Mouse (Mus musculus) limb, embryonic 11.5 days (tissue): ENCODE measurements around the gene Pitpna. TPM values are rescaled to one million over a fixed set of nuclear protein-coding genes. Genes with fewer than 3 reads are reported as not detected.

Experiments used
- ATAC-seq: fragments of 200-750 bp; cut with Nextera tagmentation; 2 replicates; pipeline ENCODE4 v1.8.0; 2017; ENCODE audit warnings: low read depth; ENCODE audit not compliant: insufficient number of reproducible peaks, low FRiP score, low TSS enrichment
- DNase-seq: peaks from one replicate; pipeline ENCODE4 v3.0.0-alpha.2; 2015; ENCODE audit warnings: low spot score
- H3K27ac ChIP-seq: fragments of 300-500 bp; sonication (generic); replicated peaks from 2 replicates; pipeline ENCODE4 v1.5.1; 2014; ENCODE audit warnings: low read depth, mild to moderate bottlenecking, low read length
- H3K27me3 ChIP-seq: fragments of 300-500 bp; sonication (generic); 2 replicates; pipeline ENCODE4 v1.6.1; 2014; ENCODE audit warnings: mild to moderate bottlenecking, low read length, mixed read lengths; ENCODE audit not compliant: control insufficient read depth, insufficient read depth
- H3K36me3 ChIP-seq: fragments of 300-500 bp; sonication (generic); 2 replicates; pipeline ENCODE4 v1.6.1; 2014; ENCODE audit warnings: mild to moderate bottlenecking, low read length, moderate library complexity, mixed read lengths; ENCODE audit not compliant: control insufficient read depth, insufficient read depth
- H3K4me1 ChIP-seq: fragments of 300-500 bp; sonication (generic); 2 replicates; pipeline ENCODE4 v1.6.1; 2014; ENCODE audit warnings: low read length, mixed read lengths; ENCODE audit not compliant: control insufficient read depth, insufficient read depth
- H3K4me2 ChIP-seq: fragments of 300-500 bp; sonication (generic); 2 replicates; pipeline ENCODE4 v1.6.1; 2014; ENCODE audit warnings: low read depth, mild to moderate bottlenecking, moderate library complexity; ENCODE audit not compliant: severe bottlenecking
- H3K4me3 ChIP-seq: fragments of 300-500 bp; sonication (generic); 2 replicates; pipeline ENCODE4 v1.5.1; 2014; ENCODE audit warnings: low read depth, low read length
- H3K9ac ChIP-seq: fragments of 300-500 bp; sonication (generic); 2 replicates; pipeline ENCODE4 v1.6.1; 2014; ENCODE audit warnings: mild to moderate bottlenecking, low read length
- H3K9me3 ChIP-seq: fragments of 300-500 bp; sonication (generic); 2 replicates; pipeline ENCODE4 v1.6.1; 2016; ENCODE audit warnings: low read length; ENCODE audit not compliant: control insufficient read depth
- WGBS: fragments of 180-500 bp; shearing (Covaris S2); extraction: QIAGEN DNeasy Blood & Tissue Kit; methylation state at CpG from one replicate; pipeline ENCODE4 v1.1.7; 2014; 5-methylcytosine and 5-hydroxymethylcytosine counted together
- polyA plus RNA-seq: library from polyadenylated mRNA; unstranded; fragments of >200 nt; fragmentation: Nextera tagmentation; extraction: Ambion mirVana; gene quantifications from 2 replicates; pipeline ENCODE4 v1.2.1, GENCODE M21; 2014

Gene Pitpna
- polyA plus RNA-seq, 1 experiment from 2014 or later = 67.3 TPM

- Histone ChIP-seq H3K9ac (no peak overlapping the region), H3K27me3 (peaks cover 21% of the 10 kb centered on the region), H3K4me3 (peak overlapping the region; percentile 49; the same call in 1 of the 2 replicates), H3K27ac (no peak overlapping the region), H3K4me1 (peaks cover 16% of the 10 kb centered on the region), H3K4me2 (peak overlapping the region; percentile 88), H3K9me3 (no peaks in the 10 kb centered on the region), H3K36me3 (no peaks in the 10 kb centered on the region)
- no peak for DNase-seq
- WGBS = 23% methylated on average over 14 of the region's 14 CpGs
- ATAC-seq = no peak
These were observed 65.2 kb downstream of the Pitpna start for GRCm38 (mm10) chr11:75652942-75653684.

GRCm38 (mm10) chr11:75653781-75654470 is 66.0 kb downstream of the Pitpna start:
- DNase-seq = peak; percentile 87
- Histone ChIP-seq H3K9me3 (no peaks in the 10 kb centered on the region), H3K27ac (no peak overlapping the region), H3K4me3 (peak overlapping the region; percentile 49), H3K36me3 (no peaks in the 10 kb centered on the region), H3K27me3 (peaks cover 21% of the 10 kb centered on the region), H3K4me2 (peak overlapping the region; percentile 88), H3K4me1 (peaks cover 16% of the 10 kb centered on the region), H3K9ac (peak overlapping the region; percentile 45)
- ATAC-seq = peak; percentile 68
- under 1% methylated on average over 41 of the region's 45 CpGs for WGBS

- no peak overlapping the region; the same call in 1 of the 2 replicates for H3K27ac ChIP-seq
- DNase-seq (peak; percentile 35), ATAC-seq (no peak)
- H3K27me3 ChIP-seq = peaks cover 21% of the 10 kb centered on the region
- WGBS = 39% methylated on average over 25 of the region's 25 CpGs
- H3K9me3 ChIP-seq = no peaks in the 10 kb centered on the region
- peak overlapping the region; percentile 49 for H3K4me3 ChIP-seq
- peaks cover 16% of the 10 kb centered on the region for H3K4me1 ChIP-seq
- no peaks in the 10 kb centered on the region for H3K36me3 ChIP-seq
- H3K4me2 ChIP-seq = peak overlapping the region; percentile 92
- H3K9ac ChIP-seq = no peak overlapping the region
These were observed 66.8 kb downstream of the Pitpna start for GRCm38 (mm10) chr11:75654471-75655390.

GRCm38 (mm10) chr11:75655621-75656545 is 68.0 kb downstream of the Pitpna start:
- no peak overlapping the region for H3K27ac ChIP-seq
- peaks cover 16% of the 10 kb centered on the region for H3K4me1 ChIP-seq
- DNase-seq (peak; percentile 75), ATAC-seq (peak; percentile 58; the same call in 1 of the 2 replicates)
- H3K9ac ChIP-seq = peak overlapping the region; percentile 76
- H3K9me3 ChIP-seq = no peaks in the 10 kb centered on the region
- peak overlapping the region; percentile 65 for H3K4me3 ChIP-seq
- no peaks in the 10 kb centered on the region for H3K36me3 ChIP-seq
- H3K4me2 ChIP-seq = peak overlapping the region; percentile 92
- WGBS = 1% methylated on average over 71 of the region's 78 CpGs
- H3K27me3 ChIP-seq = peaks cover 21% of the 10 kb centered on the region

GRCm38 (mm10) chr11:75656621-75657590 is 69.0 kb downstream of the Pitpna start:
- H3K27ac ChIP-seq = no peak overlapping the region
- DNase-seq (no peak), ATAC-seq (no peak)
- H3K9me3 ChIP-seq = no peaks in the 10 kb centered on the region
- H3K4me1 ChIP-seq = peaks cover 16% of the 10 kb centered on the region
- peak overlapping the region; percentile 76; the same call in 1 of the 2 replicates for H3K9ac ChIP-seq
- 57% methylated on average over 20 of the region's 20 CpGs for WGBS
- peak overlapping the region; percentile 92 for H3K4me2 ChIP-seq
- H3K27me3 ChIP-seq = peaks cover 21% of the 10 kb centered on the region
- H3K36me3 ChIP-seq = peaks cover 3% of the 10 kb centered on the region; the same call in 1 of the 2 replicates
- H3K4me3 ChIP-seq = peak overlapping the region; percentile 65

GRCm38 (mm10) chr11:75657841-75658240 is 69.9 kb downstream of the Pitpna start:
- H3K4me2 ChIP-seq = no peak overlapping the region
- H3K9ac ChIP-seq = no peak overlapping the region
- H3K4me3 ChIP-seq = no peak overlapping the region
- no peak for ATAC-seq
- peaks cover 16% of the 10 kb centered on the region for H3K4me1 ChIP-seq
- peaks cover 15% of the 10 kb centered on the region for H3K27me3 ChIP-seq
- no peaks in the 10 kb centered on the region for H3K9me3 ChIP-seq
- DNase-seq = no peak
- H3K36me3 ChIP-seq = peaks cover 6% of the 10 kb centered on the region; the same call in 1 of the 2 replicates
- no peak overlapping the region for H3K27ac ChIP-seq

- Histone ChIP-seq H3K4me3 (no peak overlapping the region), H3K27me3 (peaks cover 11% of the 10 kb centered on the region), H3K36me3 (peaks cover 6% of the 10 kb centered on the region; the same call in 1 of the 2 replicates), H3K4me2 (no peak overlapping the region), H3K4me1 (peaks cover 15% of the 10 kb centered on the region), H3K27ac (no peak overlapping the region), H3K9me3 (no peaks in the 10 kb centered on the region), H3K9ac (no peak overlapping the region)
- ATAC-seq (no peak), DNase-seq (no peak)
- 91% methylated on average over 13 of the region's 13 CpGs for WGBS
These were observed 70.4 kb downstream of the Pitpna start for GRCm38 (mm10) chr11:75658311-75658710.
